Mouse (Mus musculus): ENCODE data around the gene Oas1a.

DNA sequence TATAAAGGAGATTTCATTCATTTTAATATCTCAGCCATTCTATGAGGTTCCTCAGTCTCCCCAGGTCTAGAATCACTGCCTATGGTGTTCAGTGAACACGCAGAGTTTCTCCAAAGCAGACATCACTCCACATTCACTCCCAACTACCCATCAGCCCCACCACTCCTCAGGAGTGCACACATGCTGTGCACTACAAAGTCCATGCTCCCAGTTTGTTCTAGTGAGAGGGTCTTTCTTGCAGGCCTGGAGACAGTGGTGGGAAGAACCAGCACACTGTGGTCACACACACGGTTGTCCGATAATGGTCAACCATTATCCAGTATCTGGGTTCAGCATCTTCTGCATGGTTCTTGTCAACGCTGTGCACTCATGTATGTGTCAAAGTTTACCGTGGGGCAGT lies 5.3 kb downstream of the Oas1a start:
- TF ChIP-seq CTCF (conservative IDR thresholded peaks at IDR 0.05; ENCODE audit: low read length) (no peak), POU5F1 (IDR thresholded peaks at IDR 0.05; ENCODE audit: borderline replicate concordance, low read length) (no peak), NANOG (IDR thresholded peaks at IDR 0.05; ENCODE audit: borderline replicate concordance, low read length) (no peak)

Measured in E14TG2a.4 (cell line).